Mouse (Mus musculus) myocyte (in vitro differentiated cells): ENCODE results near the gene Pecam1.

Experiments used
- CEBPB ChIP-seq: IDR thresholded peaks from 2 replicates; pipeline ENCODE4 v1.6.1; 2011; ENCODE audit warnings: mild to moderate bottlenecking, moderate library complexity; ENCODE audit not compliant: poor library complexity, insufficient read depth, severe bottlenecking
- E2F4 ChIP-seq: IDR thresholded peaks from one replicate; pipeline ENCODE4 v1.6.1; 2011; ENCODE audit warnings: mild to moderate bottlenecking, control low read depth, moderate library complexity; ENCODE audit not compliant: insufficient read depth
- MAX ChIP-seq: IDR thresholded peaks from one replicate; pipeline ENCODE4 v1.6.1; 2011; ENCODE audit warnings: low read depth, mild to moderate bottlenecking, control low read depth
- POLR2A ChIP-seq: IDR thresholded peaks from one replicate; pipeline ENCODE4 v1.6.1; 2011; ENCODE audit warnings: low read depth, mild to moderate bottlenecking, control low read depth, moderate library complexity; ENCODE audit not compliant: insufficient read length
- POLR2AphosphoS2 ChIP-seq: IDR thresholded peaks from one replicate; pipeline ENCODE4 v1.6.1; 2011; ENCODE audit warnings: low read depth, control low read depth; ENCODE audit not compliant: insufficient read length
- TCF3 ChIP-seq: IDR thresholded peaks from one replicate; pipeline ENCODE4 v1.6.1; 2011; ENCODE audit warnings: low read depth, control low read depth; ENCODE audit not compliant: insufficient read length

DNA sequence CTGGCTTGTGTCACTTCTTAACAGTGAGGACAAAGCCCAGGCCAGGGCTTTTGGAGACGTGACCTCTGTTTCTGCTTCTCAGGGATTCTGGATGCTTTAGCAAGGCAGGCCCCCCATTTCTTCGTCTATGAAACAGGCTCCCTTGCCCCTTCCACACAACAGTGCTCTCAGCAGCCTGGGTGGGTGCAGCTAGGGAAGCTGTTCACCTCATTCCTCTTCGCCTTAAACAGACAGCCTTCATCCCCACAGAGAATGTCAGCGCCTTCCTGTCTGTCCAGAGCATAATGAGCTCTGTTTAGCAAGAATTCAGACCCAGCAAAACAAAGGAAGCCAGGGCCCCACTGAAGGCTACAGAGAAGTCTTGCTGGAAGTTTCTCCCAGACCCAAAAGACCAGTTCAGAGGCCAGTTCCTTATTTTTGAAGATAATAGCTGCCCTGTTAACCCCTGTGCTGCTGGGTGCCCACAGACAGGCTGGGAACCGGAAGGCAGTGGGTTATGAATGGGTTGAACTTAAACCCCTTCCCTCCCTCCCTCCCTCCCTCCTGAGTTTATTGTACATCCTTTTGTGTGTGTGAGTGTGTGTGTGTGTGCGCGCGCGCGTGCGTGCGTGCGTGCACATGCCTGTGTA is 89.9 kb downstream of the Pecam1 start:
- TF ChIP-seq POLR2AphosphoS2 (no peak), MAX (no peak), POLR2A (no peak), CEBPB (no peak), TCF3 (no peak), E2F4 (no peak)
